Mouse (Mus musculus) G1E (cell line): ENCODE data around the gene Ppp3ca.

Source experiments
- CTCF ChIP-seq: IDR thresholded peaks from 2 replicates; pipeline ENCODE4 v1.5.1; 2012; ENCODE audit warnings: low read depth, low read length, inconsistent platforms, mixed read lengths
- GATA1 ChIP-seq: IDR thresholded peaks from 2 replicates; pipeline ENCODE4 v1.6.1; 2012; ENCODE audit warnings: borderline replicate concordance, low read length, inconsistent platforms, mixed read lengths
- POLR2AphosphoS5 ChIP-seq: IDR thresholded peaks from 2 replicates; pipeline ENCODE4 v1.6.1; 2012; ENCODE audit warnings: low read depth, low read length, inconsistent platforms; ENCODE audit not compliant: insufficient replicate concordance

DNA sequence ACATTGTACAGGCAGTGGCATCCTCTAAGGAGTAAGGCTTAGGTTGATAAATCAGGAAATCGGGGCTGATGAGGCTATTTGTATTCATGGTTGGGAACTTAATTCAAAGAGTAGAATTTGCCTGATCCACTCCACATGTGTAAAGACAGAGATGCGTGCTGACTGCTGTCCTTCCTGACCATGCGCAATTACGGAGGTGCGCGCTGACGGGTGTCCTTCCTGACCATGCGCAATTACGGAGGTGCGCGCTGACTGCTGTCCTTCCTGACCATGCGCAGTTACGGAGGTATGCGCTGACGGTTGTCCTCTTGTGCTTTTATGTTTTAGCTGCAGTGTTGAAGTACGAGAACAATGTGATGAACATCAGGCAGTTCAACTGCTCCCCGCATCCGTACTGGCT, 232.9 kb downstream of the Ppp3ca start:
- TF ChIP-seq CTCF = no peak
- TF ChIP-seq POLR2AphosphoS5 = no peak
- TF ChIP-seq GATA1 = no peak
